Comparison of ENCODE assay signal across 18 mouse cellular contexts in genomic region chr11:86881710-86882109, GRCm38 (mm10).
DNase-seq lines count a peak whose midpoint lies in the region; TF ChIP-seq lines count a peak whose summit lies in the region.
"Had no signal": no experiment of that assay in that cellular context is flagged by ENCODE, and none has a peak within 500 bp of the region (broad histone marks: within the 10 kb centered on the region; RNA-seq: fewer than 3 reads in every experiment).

No protein-coding gene starts in this region.

- no peak overlapping the region for H3K27ac ChIP-seq in layer of hippocampus, adult 2 months
- H3K27ac ChIP-seq: embryonic facial prominence, embryonic 10.5 days; forebrain, embryonic 13.5 days; limb, embryonic 13.5 days; midbrain, embryonic 13.5 days; stomach, embryonic 15.5 days had no signal

- H3K4me3 ChIP-seq in layer of hippocampus, adult 2 months: no peak overlapping the region
- H3K4me3 ChIP-seq: embryonic facial prominence, embryonic 10.5 days; forebrain, embryonic 13.5 days; limb, embryonic 13.5 days; midbrain, embryonic 13.5 days; stomach, embryonic 15.5 days had no signal

- peak; percentile 47 for TF ChIP-seq CTCF in layer of hippocampus, adult 2 months (conservative IDR thresholded peaks at IDR 0.05)

- DNase-seq in layer of hippocampus, adult 2 months (ENCODE audit: low spot score in 2 of 2): no peak
- DNase-seq in layer of hippocampus, adult 18-20 months (ENCODE audit: low spot score in 2 of 2): no peak
- DNase-seq in A20 (ENCODE audit: low read depth, low spot score) (peak; percentile 68), ZHBTc4 (ENCODE audit: low read depth, low spot score) (peak; percentile 70)
- DNase-seq in CD4-positive helper T cell, adult 2 months (ENCODE audit: low read depth, low spot score): peak; percentile 34
- no peak for DNase-seq in right cerebral cortex, postnatal 14 days
- DNase-seq in left cerebral cortex, adult 9 months (ENCODE audit: low spot score in 2 of 2): no peak
- DNase-seq: adrenal gland, postnatal 14 days; cerebellum, adult 18-20 months; cerebellum, postnatal 36 days; heart, adult 11 months; lung, adult 2 months; retina, postnatal 1 day had no signal

Comparison
In these comparisons a context has a peak if more than half of its experiments do, and no peak if none do; other contexts are left out.
1. DNase-seq: peak in A20 (single experiment), CD4-positive helper T cell, adult 2 months (single experiment) and ZHBTc4 (single experiment); none in layer of hippocampus, adult 2 months (0 of 2), layer of hippocampus, adult 18-20 months (0 of 2), right cerebral cortex, postnatal 14 days (single experiment) and left cerebral cortex, adult 9 months (0 of 2).